8 mouse cellular contexts compared by ENCODE assay signal in the genomic region with DNA sequence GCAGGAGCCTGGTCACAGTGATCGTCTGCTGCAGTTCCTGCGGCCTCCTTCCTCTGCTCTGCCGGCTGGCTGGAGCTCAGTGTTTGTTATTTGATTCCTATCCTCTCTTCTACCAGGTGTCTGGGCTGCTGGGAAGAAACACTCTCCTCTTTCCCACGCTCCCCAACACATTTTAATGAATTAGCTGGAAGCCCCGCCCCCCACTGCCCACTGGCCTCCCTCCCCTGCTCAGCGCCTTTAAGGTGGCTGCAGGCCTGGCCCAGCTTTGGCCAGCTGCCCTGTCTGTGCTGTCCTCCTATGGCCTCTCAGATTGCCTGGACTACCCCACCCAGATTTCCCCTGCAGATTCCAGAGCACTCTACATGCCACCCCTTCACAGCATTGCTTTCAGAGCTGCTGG. TPM values are rescaled to one million over a fixed set of nuclear protein-coding genes. Genes with fewer than 3 reads are reported as not detected.
A peak's percentile ranks its signal among the peaks of the same experiment; 100 is the strongest.
DNase-seq lines count a peak whose midpoint lies in the region; ATAC-seq and TF ChIP-seq lines count a peak whose summit lies in the region.

No protein-coding gene starts in this region.

- no peak for TF ChIP-seq POLR2A in brain, embryonic 14.5 days (IDR thresholded peaks at IDR 0.05; ENCODE audit: borderline replicate concordance, extremely low read depth, insufficient read depth, insufficient read length, poor library complexity, severe bottlenecking)

- H3K4me1 ChIP-seq in heart, embryonic 14.5 days (ENCODE audit: control insufficient read depth in 2 of 2, insufficient read depth in 2 of 2, low read length in 2 of 2): peaks cover 29 to 33% of the 10 kb centered on the region in 2 experiments
- peaks cover 75% of the 10 kb centered on the region for H3K4me1 ChIP-seq in midbrain, embryonic 13.5 days (replicated peaks)

- peak; percentile 77 to 81 for DNase-seq in cerebellum, postnatal 10 days
- no peak for DNase-seq in cerebellum, adult 9-10 months
- peak; percentile 92 for DNase-seq in brain, embryonic 14.5 days (ENCODE audit: low read depth)
- peak; percentile 90 for DNase-seq in kidney, postnatal 10 days
- no peak for DNase-seq in thymus, postnatal 10 days (ENCODE audit: low spot score in 2 of 2)
- no peak for DNase-seq in cerebellum, adult 9-11 months

- TF ChIP-seq CTCF in brain, embryonic 14.5 days (IDR thresholded peaks at IDR 0.05; ENCODE audit: borderline replicate concordance, extremely low read depth, insufficient read depth, insufficient read length): no peak

- H3K4me2 ChIP-seq in heart, embryonic 14.5 days (ENCODE audit: low read length): peak overlapping the region; percentile 19; the same call in 1 of the 2 replicates
- peak overlapping the region; percentile 44 for H3K4me2 ChIP-seq in midbrain, embryonic 13.5 days (replicated peaks)

- H3K9me3 ChIP-seq in heart, embryonic 14.5 days (ENCODE audit: control insufficient read depth, low read length): no peaks in the 10 kb centered on the region
- no peaks in the 10 kb centered on the region for H3K9me3 ChIP-seq in midbrain, embryonic 13.5 days

- H3K9ac ChIP-seq in heart, embryonic 14.5 days (ENCODE audit: low read length): 0 out of 2 replicates have a peak overlapping the region, but pooled peaks have one; percentile 8
- H3K9ac ChIP-seq in midbrain, embryonic 13.5 days (replicated peaks): peak overlapping the region; percentile 45

- no peaks in the 10 kb centered on the region for H3K36me3 ChIP-seq in heart, embryonic 14.5 days (ENCODE audit: control insufficient read depth, insufficient read depth, low read length)
- no peaks in the 10 kb centered on the region for H3K36me3 ChIP-seq in midbrain, embryonic 13.5 days

- no peak for ATAC-seq in heart, embryonic 14.5 days (ENCODE audit: insufficient number of reproducible peaks, insufficient read depth, low FRiP score, low read depth)
- peak; percentile 27 for ATAC-seq in midbrain, embryonic 13.5 days

- peaks cover 37% of the 10 kb centered on the region; the same call in 1 of the 2 replicates for H3K27me3 ChIP-seq in heart, embryonic 14.5 days (ENCODE audit: control insufficient read depth, insufficient read depth, low read length)
- 0 out of 2 replicates have a peak, but pooled peaks cover 4% of the 10 kb centered on the region for H3K27me3 ChIP-seq in midbrain, embryonic 13.5 days

- no peak overlapping the region for H3K4me3 ChIP-seq in heart, embryonic 14.5 days (ENCODE audit: control insufficient read depth in 1 of 2, insufficient read depth in 1 of 2, low read depth in 1 of 2, low read length in 2 of 2)
- peak overlapping the region; percentile 13 for H3K4me3 ChIP-seq in midbrain, embryonic 13.5 days (replicated peaks)

- WGBS in heart, embryonic 14.5 days: 14% methylated on average over 6 of the region's 6 CpGs
- 1% methylated on average over 5 of the region's 6 CpGs for WGBS in midbrain, embryonic 13.5 days

- peak overlapping the region; percentile 42 to 61; a peak in 3 of 4 replicates for H3K27ac ChIP-seq in heart, embryonic 14.5 days (replicated peaks in 1 of 2; ENCODE audit: control insufficient read depth in 1 of 2, insufficient read depth in 1 of 2, low read depth in 2 of 2, low read length in 2 of 2)
- H3K27ac ChIP-seq in midbrain, embryonic 13.5 days: peak overlapping the region; percentile 80

RNA-seq across cellular contexts. Expression of gene Nrarp, which starts 2.9 kb away (rescaled TPM):
- polyA plus RNA-seq in brain, embryonic 14.5 days (2012; rRNA removed): 50.0 and 58.5 TPM in 2 replicates
- 11.9 and 13.9 TPM in 2 replicates for polyA plus RNA-seq in heart, embryonic 14.5 days (2014; fragmentation: Nextera tagmentation; extraction: Ambion mirVana)
- 26.8 and 33.9 TPM in 2 replicates for polyA plus RNA-seq in midbrain, embryonic 13.5 days (2015; fragmentation: Nextera tagmentation; extraction: Ambion mirVana)

RNA-seq across cellular contexts. Expression of gene Tor4a, which starts 19.0 kb away (rescaled TPM):
- 1.9 and 2.0 TPM in 2 replicates for polyA plus RNA-seq in brain, embryonic 14.5 days (2012; rRNA removed)
- polyA plus RNA-seq in heart, embryonic 14.5 days (2014; fragmentation: Nextera tagmentation; extraction: Ambion mirVana): 6.5 and 8.0 TPM in 2 replicates
- polyA plus RNA-seq in midbrain, embryonic 13.5 days (2015; fragmentation: Nextera tagmentation; extraction: Ambion mirVana): 1.1 and 1.2 TPM in 2 replicates

RNA-seq across cellular contexts. Expression of gene Nelfb, which starts 33.6 kb away (rescaled TPM):
- 78.9 and 91.3 TPM in 2 replicates for polyA plus RNA-seq in brain, embryonic 14.5 days (2012; rRNA removed)
- polyA plus RNA-seq in heart, embryonic 14.5 days (2014; fragmentation: Nextera tagmentation; extraction: Ambion mirVana): 58.4 and 65.9 TPM in 2 replicates
- 113 and 117 TPM in 2 replicates for polyA plus RNA-seq in midbrain, embryonic 13.5 days (2015; fragmentation: Nextera tagmentation; extraction: Ambion mirVana)

RNA-seq across cellular contexts. Expression of gene Stpg3, which starts 36.8 kb away (rescaled TPM):
- polyA plus RNA-seq in brain, embryonic 14.5 days (2012; rRNA removed): not detected in 2 replicates
- polyA plus RNA-seq in heart, embryonic 14.5 days (2014; fragmentation: Nextera tagmentation; extraction: Ambion mirVana): not detected in 2 replicates
- not detected in 2 replicates for polyA plus RNA-seq in midbrain, embryonic 13.5 days (2015; fragmentation: Nextera tagmentation; extraction: Ambion mirVana)

RNA-seq across cellular contexts. Expression of gene Fam166a, which starts 40.9 kb away (rescaled TPM):
- polyA plus RNA-seq in brain, embryonic 14.5 days (2012; rRNA removed): 0.10 and 0.14 TPM in 2 replicates
- polyA plus RNA-seq in heart, embryonic 14.5 days (2014; fragmentation: Nextera tagmentation; extraction: Ambion mirVana): 0.93 TPM in 1 of 2 replicates, not detected in the other
- polyA plus RNA-seq in midbrain, embryonic 13.5 days (2015; fragmentation: Nextera tagmentation; extraction: Ambion mirVana): 0.89 TPM in 1 of 2 replicates, not detected in the other

Comparison
In these comparisons a context has a peak if more than half of its experiments do, and no peak if none do; other contexts are left out.
1. DNase-seq: peak in cerebellum, postnatal 10 days (2 of 2), brain, embryonic 14.5 days (single experiment) and kidney, postnatal 10 days (single experiment); none in cerebellum, adult 9-10 months (single experiment), thymus, postnatal 10 days (0 of 2) and cerebellum, adult 9-11 months (single experiment).